Mouse (Mus musculus): ENCODE data around the gene Egfem1. TPM values are rescaled to one million over a fixed set of nuclear protein-coding genes. Genes with fewer than 3 reads are reported as not detected.

Gene Egfem1
- polyA plus RNA-seq, 1 experiment: 0.59 TPM

DNA sequence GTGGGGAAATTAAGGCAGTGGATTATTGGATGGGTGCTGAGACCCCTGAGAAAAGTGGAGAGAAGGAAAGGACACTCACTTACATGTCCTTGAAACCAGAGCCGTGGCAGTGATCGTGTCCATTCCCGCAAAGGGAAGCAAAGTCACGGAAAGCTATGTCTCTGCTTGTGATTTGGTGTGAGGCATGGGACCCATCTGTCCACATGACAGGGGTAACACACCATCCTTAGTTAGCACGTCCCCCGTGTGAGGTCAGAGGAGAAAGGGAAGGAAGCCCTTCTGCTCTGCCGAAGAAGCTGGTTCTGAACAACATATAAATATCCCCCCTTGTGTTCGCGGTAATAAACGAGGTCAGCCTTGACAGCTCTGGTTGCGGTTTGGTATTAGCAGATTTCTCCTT is 52.7 kb downstream of the Egfem1 start:
- DNase-seq (ENCODE audit: low read depth): no peak

DNA sequence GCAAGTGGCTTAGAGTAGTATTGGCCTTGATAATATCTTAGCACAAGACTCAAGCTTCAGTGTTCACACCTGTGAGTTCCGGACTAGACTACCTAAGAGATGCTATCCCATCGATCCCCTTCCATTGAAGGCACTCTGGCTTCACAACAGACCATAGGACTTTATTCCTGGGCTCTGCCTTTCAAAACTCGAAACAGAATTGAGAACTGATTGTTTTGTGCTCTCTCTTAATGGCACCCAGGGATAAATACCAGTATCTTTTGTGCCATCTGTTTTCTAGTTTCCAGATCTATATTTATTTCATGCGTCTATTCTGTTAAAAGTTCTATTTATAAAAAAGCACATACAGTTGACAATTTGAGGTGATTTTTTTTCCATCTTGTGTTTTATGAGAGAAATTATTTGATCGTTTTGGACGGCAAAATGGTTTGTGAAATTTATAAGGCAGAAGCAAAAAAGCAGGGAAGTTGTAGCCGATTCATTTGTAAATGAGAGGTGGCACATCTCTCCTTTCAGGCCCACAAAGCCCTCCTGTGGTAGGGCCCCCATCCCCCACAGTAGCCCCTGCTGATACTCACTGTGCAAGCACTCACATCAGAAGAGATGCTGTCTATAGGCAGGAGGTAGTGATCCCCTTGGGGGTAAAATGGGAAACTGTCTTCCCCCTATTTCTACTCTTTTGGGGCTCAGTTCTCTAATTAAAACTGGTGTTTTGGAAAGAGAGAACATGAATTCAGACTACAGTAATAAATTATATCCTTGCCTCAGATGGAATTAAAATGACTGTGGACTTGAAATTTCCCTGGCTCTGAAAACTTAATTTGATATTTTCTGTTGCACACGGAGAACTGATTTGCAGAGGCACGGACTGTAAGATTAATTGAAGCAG is 53.6 kb downstream of the Egfem1 start:
- DNase-seq (ENCODE audit: low read depth): no peak

DNA sequence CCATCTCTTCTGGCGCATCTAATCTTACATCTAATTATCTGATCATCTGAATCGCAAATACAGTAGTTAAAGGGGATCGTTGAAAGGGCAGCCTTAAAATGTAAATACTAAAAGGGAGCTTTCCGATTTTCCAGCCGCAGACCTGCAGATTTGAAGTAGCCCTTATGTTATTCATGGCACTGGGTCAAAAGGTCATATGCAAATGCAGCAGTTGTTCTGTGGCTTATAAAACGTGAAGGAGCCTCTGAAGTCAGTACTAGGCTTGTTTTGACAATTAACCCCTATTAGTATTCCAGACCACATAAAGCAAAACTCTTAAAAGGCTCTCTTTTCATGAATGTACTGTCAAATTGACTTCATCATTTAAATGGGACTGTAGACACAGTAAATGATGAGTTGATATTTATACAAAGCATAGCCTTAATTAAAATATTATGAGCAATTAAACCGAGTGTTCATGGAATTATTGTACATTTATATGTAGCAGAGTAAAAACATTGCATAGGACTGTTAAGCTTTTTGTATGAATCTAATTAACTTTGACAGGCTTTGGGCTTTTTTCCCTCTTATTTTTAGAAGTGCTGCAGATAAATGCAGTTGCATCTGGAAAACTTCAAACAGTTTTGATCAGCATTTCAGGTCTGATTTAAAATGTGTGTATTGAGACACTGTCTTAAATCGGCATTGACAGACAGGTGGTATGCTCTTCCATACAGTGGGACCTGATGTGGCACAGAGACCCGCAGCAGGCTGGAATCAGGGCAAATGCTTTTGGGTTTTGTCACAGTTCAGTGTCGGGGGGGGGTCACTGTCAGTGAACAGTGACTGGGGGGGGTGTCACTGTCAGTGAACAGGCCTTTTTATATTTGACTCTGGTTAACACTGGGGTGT is 54.5 kb downstream of the Egfem1 start:
- DNase-seq (ENCODE audit: low read depth): no peak

DNA sequence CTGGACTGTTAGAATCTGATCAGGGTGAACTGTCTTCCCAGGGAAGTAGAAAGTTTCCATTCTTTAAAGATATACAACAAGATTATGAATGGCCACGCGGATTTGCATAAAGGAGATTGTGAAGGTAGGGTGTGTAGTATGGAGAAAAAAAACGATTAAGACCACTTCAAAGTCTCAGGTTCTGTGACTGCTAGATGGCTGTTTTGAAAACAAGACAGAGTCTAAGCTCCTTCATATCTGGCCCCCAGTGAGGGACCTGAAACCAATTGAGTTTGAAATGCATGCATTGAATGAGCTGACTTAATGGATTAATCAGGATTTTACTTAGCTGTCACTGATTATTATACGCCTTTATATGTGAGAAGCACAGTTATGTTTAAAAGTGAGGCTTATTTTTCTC is 86.6 kb downstream of the Egfem1 start:
- DNase-seq (ENCODE audit: low read depth): no peak

DNA sequence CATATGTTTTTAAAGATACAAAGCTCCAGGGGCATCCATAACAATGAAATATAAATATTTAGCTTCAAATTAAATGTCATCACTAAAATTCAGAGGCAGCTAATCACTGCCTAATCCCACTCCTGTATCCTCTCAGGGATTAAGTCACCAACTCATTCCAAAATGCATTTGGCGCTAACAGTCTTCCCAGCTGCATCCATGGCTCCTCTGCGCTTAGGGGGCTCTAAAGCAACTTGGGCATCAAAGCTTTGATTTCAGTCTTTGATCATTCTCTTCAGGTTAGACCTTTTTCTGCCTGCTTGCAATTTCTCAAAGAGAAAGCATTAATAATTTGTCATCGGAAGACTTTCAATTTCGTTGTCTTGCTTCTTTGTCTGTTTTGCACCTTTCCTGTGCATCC is 87.2 kb downstream of the Egfem1 start:
- DNase-seq (ENCODE audit: low read depth): no peak

DNA sequence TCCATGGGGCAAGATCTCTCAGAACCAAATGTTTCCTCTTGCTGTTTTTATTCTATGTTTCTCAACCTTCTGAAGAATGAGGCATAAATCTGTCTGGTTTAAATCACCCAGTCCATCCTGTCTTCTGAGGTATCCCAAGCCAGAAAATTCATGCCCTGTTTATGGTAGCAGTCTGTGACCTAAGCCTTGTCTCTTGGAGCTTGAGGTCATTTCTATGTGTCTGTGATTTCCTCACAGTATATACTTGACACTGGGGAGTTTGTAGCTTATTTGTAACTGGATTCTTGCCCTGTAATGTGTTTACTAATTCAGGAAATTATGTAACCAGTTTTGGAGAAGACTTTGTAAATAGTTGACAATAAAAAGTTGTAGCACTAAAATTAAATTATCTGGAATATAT is 95.2 kb downstream of the Egfem1 start:
- no peak for DNase-seq (ENCODE audit: low read depth)

DNA sequence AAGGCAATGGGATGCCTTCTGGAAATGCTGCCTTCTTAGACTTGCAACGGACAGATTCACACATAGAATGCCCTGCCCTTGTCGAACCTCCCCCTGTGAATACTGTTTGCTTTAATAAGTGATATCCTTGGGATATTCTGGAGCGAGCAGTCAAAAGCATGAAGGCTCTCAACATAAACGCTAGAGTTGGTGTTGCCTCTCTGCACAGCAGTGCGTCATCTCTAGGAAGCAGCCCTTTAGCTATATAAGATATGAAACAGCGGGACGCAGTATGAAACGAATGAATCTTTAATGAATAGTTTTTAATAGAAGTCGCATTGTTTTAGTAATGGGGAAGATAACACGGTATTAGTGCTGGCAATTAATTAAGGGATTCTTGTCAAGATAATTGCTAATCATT is 101.2 kb downstream of the Egfem1 start:
- no peak for DNase-seq (ENCODE audit: low read depth)

DNA sequence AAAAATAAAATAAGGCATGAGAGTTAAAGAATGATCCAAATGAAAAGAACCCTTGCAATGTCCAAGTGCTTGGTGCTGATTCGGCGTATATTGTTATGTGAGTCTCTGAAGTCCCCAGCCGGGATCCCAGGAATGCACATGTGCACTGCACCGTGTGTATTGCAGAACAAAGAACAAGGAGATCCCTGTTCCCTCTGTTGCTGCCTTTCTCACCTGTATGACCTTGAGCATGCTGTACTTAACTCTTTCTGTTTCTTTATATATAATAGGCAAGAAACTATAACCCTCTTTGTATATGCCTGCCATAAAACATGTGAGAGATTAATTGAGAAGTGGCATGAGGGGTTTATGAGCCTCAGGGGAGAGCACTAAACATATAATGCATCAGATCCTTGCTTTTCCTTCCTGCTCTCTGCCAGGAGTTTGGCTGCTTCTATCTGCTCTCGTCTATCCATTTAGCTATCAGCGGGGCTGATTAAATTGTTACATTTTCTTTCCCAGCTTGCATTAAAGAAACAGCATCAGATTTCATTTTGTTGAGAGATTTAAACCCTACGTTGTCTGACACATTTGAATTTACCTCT is 101.9 kb downstream of the Egfem1 start:
- DNase-seq (ENCODE audit: low read depth): no peak

DNA sequence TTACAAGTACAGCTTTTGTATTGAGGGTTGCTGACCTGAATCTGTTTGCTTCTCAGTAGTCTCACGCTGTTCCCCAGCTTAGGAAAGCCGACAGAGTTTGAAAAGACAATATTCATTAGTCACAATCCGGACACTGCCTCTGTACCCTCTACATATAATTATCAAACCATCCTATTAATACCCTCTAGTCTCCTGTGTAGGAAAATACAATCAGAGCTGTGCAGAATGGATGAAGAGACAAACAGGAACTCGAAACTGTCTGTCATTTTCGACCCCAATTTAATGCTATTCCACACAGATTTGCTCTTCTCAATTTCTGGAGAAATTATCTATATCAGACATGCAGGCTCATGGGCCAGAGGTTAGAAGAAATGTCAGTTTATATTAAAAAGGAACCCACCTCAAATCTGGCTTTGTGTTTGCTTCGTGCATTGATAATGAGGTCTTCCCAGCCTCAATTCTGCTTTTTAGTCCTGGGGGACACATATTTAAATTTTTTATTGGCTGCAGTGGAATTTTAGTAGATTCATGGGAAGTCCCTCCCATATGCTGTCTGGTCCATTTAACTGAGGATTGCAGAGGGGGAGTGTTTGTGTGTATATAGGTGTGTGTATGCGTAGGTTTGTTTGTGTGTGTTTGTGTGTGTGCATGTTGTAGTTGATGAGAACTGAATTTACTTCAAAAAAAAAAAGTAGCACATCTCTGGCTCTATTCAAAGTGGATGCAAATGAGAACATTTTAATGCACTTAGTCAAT is 102.8 kb downstream of the Egfem1 start:
- no peak for DNase-seq (ENCODE audit: low read depth)

DNA sequence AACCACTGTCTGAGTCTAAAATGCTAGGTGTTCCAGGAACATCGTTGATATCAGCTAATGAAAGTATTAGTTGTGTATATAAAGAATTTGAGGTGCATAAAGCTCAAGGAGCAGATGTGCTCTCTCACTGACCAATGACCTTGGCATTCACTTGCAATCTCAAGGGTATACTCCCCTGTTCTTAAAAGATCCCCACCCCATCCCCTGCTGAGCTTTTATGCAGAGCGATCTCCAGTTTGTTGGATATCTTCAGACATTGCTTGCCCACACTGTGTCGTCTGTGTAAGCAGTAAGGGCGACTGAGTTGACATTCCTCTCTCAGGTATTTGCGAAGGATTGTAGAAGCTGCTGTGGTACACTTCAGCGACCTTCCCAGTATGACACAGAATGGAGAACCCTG is 108.4 kb downstream of the Egfem1 start:
- no peak for DNase-seq (ENCODE audit: low read depth)

DNA sequence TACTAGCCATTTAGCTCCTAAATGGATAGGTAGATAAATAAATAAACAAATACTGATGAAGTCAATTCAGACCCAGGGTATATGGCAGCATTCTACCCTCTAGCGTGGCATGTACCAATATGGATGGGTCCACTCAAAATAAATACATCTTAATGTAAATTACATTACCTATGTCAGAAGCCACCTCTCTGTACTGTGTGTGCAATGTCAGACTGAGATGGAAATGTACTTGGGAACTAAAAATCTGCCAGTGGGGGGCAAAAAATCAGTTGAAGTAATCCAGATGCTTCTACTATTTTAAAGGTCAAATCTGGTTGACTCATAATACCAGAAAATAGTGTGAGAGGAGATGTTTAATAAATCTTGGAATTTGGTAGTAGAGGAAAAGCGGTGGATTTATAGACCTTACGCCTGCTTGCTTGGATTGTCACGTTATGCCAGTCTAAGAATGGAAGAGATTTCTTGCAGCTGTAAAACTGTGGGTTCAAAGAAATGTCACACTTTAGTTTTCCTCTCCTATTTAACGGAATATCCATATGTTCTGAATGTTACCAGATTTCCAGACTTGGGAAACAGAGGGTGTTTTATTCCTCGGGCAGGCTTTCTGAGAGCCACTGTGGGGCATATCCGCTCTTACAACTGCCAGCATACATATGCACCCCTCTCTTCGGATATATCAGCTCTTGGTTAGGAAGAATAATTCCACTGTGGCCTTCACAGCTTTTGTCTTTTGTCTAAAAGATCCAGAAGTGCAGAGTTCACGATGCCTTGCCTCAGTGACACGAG is 116.1 kb downstream of the Egfem1 start:
- no peak for DNase-seq (ENCODE audit: low read depth)

DNA sequence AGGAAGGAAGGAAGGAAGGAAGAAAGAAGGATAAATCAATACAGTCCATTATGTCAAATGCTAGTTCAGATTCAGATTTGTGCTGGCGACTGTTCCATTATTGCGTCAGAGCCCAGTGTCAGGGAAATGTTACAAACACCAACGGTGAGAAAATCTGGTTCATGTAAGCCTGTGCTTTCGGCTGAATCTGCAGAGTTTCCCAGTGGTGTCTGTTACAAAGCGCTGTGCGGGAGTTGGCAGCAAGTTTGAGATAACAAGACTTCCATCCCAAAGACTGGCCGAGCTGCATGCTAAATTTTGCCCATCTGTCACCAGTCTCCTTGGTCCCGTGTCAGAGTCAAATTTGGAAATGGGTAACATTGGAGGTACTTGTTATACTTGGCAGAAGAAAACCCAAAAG is 118.8 kb downstream of the Egfem1 start:
- no peak for DNase-seq (ENCODE audit: low read depth)

DNA sequence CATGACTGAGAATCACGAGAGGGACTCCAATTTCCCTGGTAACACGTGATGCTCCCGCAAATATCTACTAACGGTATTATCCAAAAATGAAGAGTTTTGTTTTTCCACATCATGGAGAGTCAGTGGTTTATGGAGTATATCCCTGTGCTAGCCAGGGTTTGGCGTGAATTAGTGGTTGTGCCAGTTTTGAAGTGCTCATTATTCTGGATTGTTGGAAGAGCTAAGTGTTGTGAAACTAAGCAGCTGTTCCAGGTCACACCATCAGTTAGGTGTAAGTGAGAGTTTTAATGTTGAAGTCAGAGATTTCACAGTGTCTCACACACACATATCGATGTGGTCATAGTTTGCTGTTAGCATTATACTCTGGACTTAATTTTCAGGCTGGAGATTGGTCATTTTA is 120.7 kb downstream of the Egfem1 start:
- DNase-seq (ENCODE audit: low read depth): no peak

DNA sequence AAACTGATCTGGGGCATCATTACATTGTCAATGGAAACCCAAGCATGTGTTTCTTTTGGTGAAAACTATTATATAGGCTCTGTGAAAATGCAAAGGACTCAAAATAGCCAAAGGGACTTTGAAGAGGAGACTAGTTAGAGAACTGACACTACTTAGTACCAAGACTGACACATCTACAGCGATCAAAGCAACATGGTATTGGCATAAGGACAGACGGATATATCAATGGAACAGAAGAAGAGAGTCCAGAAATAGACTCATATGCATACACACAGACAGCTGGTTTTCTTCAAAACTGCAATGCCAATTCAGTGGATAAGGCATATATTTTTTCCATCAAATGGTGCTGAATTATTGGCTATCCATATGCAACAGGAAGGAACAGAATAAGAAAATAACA is 140.6 kb downstream of the Egfem1 start:
- DNase-seq (ENCODE audit: low read depth): no peak

DNA sequence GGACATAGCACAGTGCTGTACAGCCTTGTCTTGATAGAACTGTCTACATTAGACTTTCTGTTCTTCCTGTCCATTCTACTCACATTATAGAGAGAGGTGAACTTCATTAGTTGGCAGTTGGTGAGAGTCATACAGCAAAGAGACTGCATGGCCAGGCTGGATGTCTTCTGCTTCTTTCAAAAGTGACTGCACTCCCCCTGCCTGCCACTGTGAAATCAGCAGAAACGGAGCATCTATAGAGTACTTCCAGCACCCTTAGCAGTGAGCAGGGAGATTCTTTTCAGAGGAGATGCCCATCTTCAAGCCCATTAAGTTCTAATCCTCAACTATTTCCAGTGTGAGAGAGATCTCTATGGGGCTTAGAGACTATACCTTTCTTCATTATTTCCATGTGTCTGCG is 147.9 kb downstream of the Egfem1 start:
- DNase-seq (ENCODE audit: low read depth): no peak

DNA sequence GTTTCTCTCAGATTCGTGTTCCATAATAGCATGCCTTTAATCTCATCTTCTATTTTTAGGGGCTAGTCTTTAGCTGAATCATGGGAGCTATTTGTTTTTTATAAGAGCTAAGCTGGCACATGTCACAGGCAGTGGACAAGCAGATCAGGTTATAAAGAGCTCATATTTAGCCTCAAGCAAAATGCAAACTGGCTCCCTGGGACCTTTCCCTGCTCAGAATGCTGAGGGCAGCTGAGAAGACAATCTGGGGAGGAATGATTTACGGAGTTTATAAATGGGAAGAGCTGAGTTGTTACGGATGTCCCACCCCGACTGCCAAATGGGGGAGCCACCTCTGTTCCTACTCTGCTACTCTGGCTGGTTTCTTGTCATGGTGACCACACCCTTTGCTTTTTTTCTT is 153.7 kb downstream of the Egfem1 start:
- no peak for DNase-seq (ENCODE audit: low read depth)

DNA sequence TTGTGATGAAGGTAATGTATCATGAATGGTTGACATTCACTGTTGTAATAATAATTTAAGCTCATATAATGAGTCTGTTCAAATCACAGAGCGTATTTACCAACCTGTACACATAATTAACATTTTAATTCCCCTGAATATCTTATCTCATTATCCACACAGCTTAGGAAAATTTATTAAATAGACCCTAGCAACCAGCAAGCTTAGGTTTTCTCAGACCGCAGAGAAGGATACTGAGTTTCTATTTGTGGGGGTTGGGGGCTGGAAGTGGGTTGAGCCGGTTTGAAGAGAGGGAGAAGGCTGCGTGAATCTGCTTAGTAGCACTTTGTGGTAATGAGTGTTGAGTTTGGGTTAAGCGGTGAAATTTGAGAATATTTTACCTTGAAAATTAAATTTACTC is 154.7 kb downstream of the Egfem1 start:
- no peak for DNase-seq (ENCODE audit: low read depth)

DNA sequence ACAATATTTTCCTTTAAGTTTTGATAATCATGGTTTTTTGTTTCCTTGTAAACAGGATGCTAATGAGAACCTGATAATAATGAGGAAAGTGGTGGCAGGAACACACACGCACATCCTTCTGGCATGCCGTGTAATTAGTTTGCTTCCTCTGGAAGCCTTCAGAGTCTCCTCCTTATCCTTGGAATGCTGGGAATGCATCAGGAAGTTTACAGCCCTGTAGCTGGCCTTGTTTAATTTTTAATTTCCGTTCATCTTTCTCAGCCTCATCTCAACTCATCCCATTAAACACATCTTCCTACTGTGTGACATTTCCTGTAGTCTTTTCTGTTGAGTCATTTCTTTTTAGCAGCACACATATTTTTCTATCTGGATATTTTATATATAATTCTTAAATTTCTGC is 161.8 kb downstream of the Egfem1 start:
- no peak for DNase-seq (ENCODE audit: low read depth)

DNA sequence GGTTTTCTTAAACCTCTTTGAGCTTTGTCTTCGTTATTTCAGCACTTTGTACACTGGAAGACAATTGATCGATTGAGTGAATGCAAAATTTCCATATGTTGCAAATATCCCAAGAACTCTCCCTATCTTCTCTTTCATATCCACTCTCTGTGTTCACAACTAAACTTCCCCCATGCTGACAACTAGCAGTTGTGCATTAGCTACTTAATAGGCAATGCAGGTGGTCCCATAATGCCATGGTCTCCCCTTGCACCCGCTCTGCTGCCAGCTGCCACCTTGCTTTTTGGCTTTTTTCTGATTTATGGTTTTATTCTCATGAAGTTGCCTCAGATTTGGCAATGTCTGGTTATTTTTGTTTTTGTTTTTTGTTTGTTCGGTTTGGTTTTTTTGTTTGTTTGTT is 209.8 kb downstream of the Egfem1 start:
- DNase-seq (ENCODE audit: low read depth): no peak

DNA sequence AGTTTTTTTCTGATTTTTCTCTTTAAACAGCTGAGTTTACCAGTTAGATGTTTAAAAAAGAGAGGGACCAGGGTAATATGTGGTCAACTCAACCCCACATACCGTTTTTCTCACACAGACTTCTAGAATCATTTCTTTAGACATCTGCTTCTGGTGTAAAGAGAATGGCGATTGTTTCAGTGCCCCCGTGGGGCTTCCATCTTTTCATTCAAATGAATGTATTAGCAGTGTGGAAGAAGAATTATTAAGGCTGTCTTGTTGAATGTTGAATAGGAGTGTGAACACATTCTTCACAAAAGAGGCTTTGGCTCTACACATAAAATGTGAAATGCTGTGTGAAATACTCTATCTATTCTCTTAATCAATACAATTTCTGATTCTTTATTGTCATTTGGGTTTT is 210.4 kb downstream of the Egfem1 start:
- no peak for DNase-seq (ENCODE audit: low read depth)

DNA sequence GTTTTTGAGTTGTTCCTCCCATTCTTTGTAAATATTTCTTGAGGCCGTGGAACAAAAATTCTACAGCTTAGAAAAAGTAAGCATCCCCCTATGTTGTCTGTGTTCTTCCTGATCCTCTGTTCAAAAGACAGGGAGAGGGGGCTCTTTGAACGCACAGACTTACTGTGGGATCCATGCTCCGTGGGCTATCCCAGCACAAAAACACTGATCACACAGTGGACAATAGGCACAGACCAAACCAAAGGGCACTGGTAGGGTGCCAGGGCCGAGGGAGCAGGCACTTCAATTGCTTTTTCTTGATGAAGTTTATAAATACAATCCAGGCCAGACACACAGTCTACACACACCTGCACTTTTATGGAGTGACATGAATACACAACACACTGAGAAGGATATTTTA is 211.4 kb downstream of the Egfem1 start:
- no peak for DNase-seq (ENCODE audit: low read depth)

All from gonadal fat pad, adult 2 months (tissue).